31 mouse cellular contexts compared by ENCODE assay signal in genomic region chrX:21644851-21645250, GRCm38 (mm10).
"Had no signal": no experiment of that assay in that cellular context is flagged by ENCODE, and none has a peak within 500 bp of the region (broad histone marks: within the 10 kb centered on the region; RNA-seq: fewer than 3 reads in every experiment).

No protein-coding gene starts in this region.

- H3K4me1 ChIP-seq: limb, embryonic 10.5 days; limb, embryonic 12.5 days; limb, embryonic 13.5 days; limb, embryonic 15.5 days; liver, embryonic 12.5 days; liver, embryonic 13.5 days; liver, embryonic 15.5 days; lung, embryonic 15.5 days; megakaryocyte, embryonic 14.5 days; midbrain, embryonic 10.5 days; midbrain, embryonic 12.5 days; midbrain, embryonic 13.5 days; midbrain, embryonic 15.5 days; neural tube, embryonic 12.5 days; neural tube, embryonic 13.5 days had no signal

- H3K27me3 ChIP-seq: limb, embryonic 12.5 days; limb, embryonic 13.5 days; limb, embryonic 15.5 days; liver, embryonic 12.5 days; liver, embryonic 13.5 days; liver, embryonic 15.5 days; lung, embryonic 15.5 days; megakaryocyte, embryonic 14.5 days; midbrain, embryonic 12.5 days; midbrain, embryonic 13.5 days; midbrain, embryonic 15.5 days; neural tube, embryonic 12.5 days; neural tube, embryonic 13.5 days had no signal

- H3K4me3 ChIP-seq: left cerebral cortex, adult 2 months; limb, embryonic 10.5 days; limb, embryonic 12.5 days; limb, embryonic 13.5 days; limb, embryonic 15.5 days; liver, embryonic 12.5 days; liver, embryonic 13.5 days; liver, embryonic 15.5 days; lung, embryonic 15.5 days; megakaryocyte, embryonic 14.5 days; midbrain, embryonic 10.5 days; midbrain, embryonic 12.5 days; midbrain, embryonic 13.5 days; midbrain, embryonic 15.5 days; myocyte; neural tube, embryonic 12.5 days; neural tube, embryonic 13.5 days had no signal

- DNase-seq: left cerebral cortex, postnatal 4 days; liver; liver, embryonic 13.5 days; liver, postnatal 0 days; lung, adult 18-20 months; lung, adult 2 months; lung, embryonic 14.5 days; lung, postnatal 14 days; lung, postnatal 4 days; midbrain, embryonic 14.5 days had no signal

- ATAC-seq: liver, embryonic 12.5 days; liver, postnatal 0 days; midbrain, embryonic 13.5 days; midbrain, embryonic 15.5 days; midbrain, embryonic 16.5 days had no signal

- H3K9me3 ChIP-seq: limb, embryonic 10.5 days; limb, embryonic 12.5 days; limb, embryonic 13.5 days; limb, embryonic 15.5 days; liver, embryonic 12.5 days; liver, embryonic 13.5 days; liver, embryonic 15.5 days; lung, embryonic 15.5 days; megakaryocyte, embryonic 14.5 days; midbrain, embryonic 10.5 days; midbrain, embryonic 12.5 days; midbrain, embryonic 13.5 days; midbrain, embryonic 15.5 days; neural tube, embryonic 12.5 days; neural tube, embryonic 13.5 days had no signal

- H3K4me2 ChIP-seq: limb, embryonic 12.5 days; limb, embryonic 13.5 days; limb, embryonic 15.5 days; liver, embryonic 11.5 days; liver, embryonic 12.5 days; liver, embryonic 13.5 days; liver, embryonic 15.5 days; lung, embryonic 14.5 days; lung, embryonic 15.5 days; midbrain, embryonic 11.5 days; midbrain, embryonic 12.5 days; midbrain, embryonic 13.5 days; midbrain, embryonic 15.5 days; neural tube, embryonic 12.5 days; neural tube, embryonic 13.5 days had no signal

- H3K27ac ChIP-seq: left cerebral cortex, adult 2 months; limb, embryonic 10.5 days; limb, embryonic 12.5 days; limb, embryonic 13.5 days; limb, embryonic 15.5 days; liver, embryonic 12.5 days; liver, embryonic 13.5 days; liver, embryonic 14.5 days; liver, embryonic 15.5 days; lung, embryonic 15.5 days; macrophage; midbrain, embryonic 10.5 days; midbrain, embryonic 12.5 days; midbrain, embryonic 13.5 days; midbrain, embryonic 15.5 days; neural tube, embryonic 12.5 days; neural tube, embryonic 13.5 days had no signal

- H3K36me3 ChIP-seq: limb, embryonic 10.5 days; limb, embryonic 12.5 days; limb, embryonic 13.5 days; limb, embryonic 15.5 days; liver, embryonic 12.5 days; liver, embryonic 13.5 days; liver, embryonic 15.5 days; lung, embryonic 15.5 days; midbrain, embryonic 10.5 days; midbrain, embryonic 12.5 days; midbrain, embryonic 13.5 days; midbrain, embryonic 15.5 days; neural tube, embryonic 12.5 days; neural tube, embryonic 13.5 days had no signal

- H3K9ac ChIP-seq: limb, embryonic 12.5 days; limb, embryonic 13.5 days; limb, embryonic 15.5 days; liver, embryonic 12.5 days; liver, embryonic 13.5 days; liver, embryonic 14.5 days; liver, embryonic 15.5 days; liver, postnatal 0 days; lung, embryonic 14.5 days; lung, embryonic 15.5 days; midbrain, embryonic 12.5 days; midbrain, embryonic 13.5 days; midbrain, embryonic 15.5 days; neural tube, embryonic 12.5 days; neural tube, embryonic 13.5 days had no signal
